Mouse (Mus musculus) cortical plate, adult 2 months (tissue): ENCODE measurements around the gene Spata5. TPM values are rescaled to one million over a fixed set of nuclear protein-coding genes. Genes with fewer than 3 reads are reported as not detected.
"Not testable (repeated sequence)": the region's sequence is repeated elsewhere in the genome, so short reads cannot be mapped to it uniquely, and the experiment has no call there.

ENCODE experiments used
- H3K27ac ChIP-seq: fragments of 200-500 bp; 2 replicates; pipeline ENCODE4 v1.5.1; 2012; ENCODE audit warnings: low read length, control low read depth, inconsistent platforms; ENCODE audit not compliant: insufficient read depth
- H3K4me1 ChIP-seq: fragments of 200-500 bp; 2 replicates; pipeline ENCODE4 v1.6.1; 2011; ENCODE audit warnings: low read length; ENCODE audit not compliant: control insufficient read depth, insufficient read depth
- H3K4me3 ChIP-seq: fragments of 200-500 bp; 2 replicates; pipeline ENCODE4 v1.5.1; 2011; ENCODE audit warnings: mild to moderate bottlenecking, low read length, control low read depth; ENCODE audit not compliant: insufficient read depth
- CTCF ChIP-seq: fragments of 200-500 bp; IDR thresholded peaks from 2 replicates; pipeline ENCODE4 v1.5.1; 2011; ENCODE audit warnings: mild to moderate bottlenecking, control low read depth, low read length; ENCODE audit not compliant: insufficient read depth; ENCODE audit errors: extremely low read depth
- POLR2A ChIP-seq: fragments of 200-500 bp; IDR thresholded peaks from 2 replicates; pipeline ENCODE4 v1.6.1; 2011; ENCODE audit warnings: mild to moderate bottlenecking, low read length, control low read depth; ENCODE audit not compliant: insufficient read depth; ENCODE audit errors: extremely low read depth
- polyA plus RNA-seq: library from polyadenylated mRNA; depleted of rRNA; stranded (reverse); fragments of >200 nt; gene quantifications from 2 replicates; pipeline ENCODE4 v1.2.3, GENCODE M21; 2012

Spata5 gene
- polyA plus RNA-seq, 1 experiment = 6.4 TPM

GRCm38 (mm10) chr3:37490025-37490424, 70.3 kb downstream of the Spata5 start:
- Histone ChIP-seq H3K4me1 (no peaks in the 10 kb centered on the region), H3K27ac (no peak overlapping the region), H3K4me3 (no peak overlapping the region)
- TF ChIP-seq CTCF (no peak), POLR2A (no peak)

GRCm38 (mm10) chr3:37500939-37501338, 81.2 kb downstream of the Spata5 start:
- no peak overlapping the region for H3K27ac ChIP-seq
- TF ChIP-seq POLR2A (no peak), CTCF (no peak)
- H3K4me3 ChIP-seq = no peak overlapping the region
- H3K4me1 ChIP-seq = no peaks in the 10 kb centered on the region

GRCm38 (mm10) chr3:37502552-37502951, 82.9 kb downstream of the Spata5 start:
- no peaks in the 10 kb centered on the region for H3K4me1 ChIP-seq
- H3K27ac ChIP-seq = no peak overlapping the region
- no peak overlapping the region for H3K4me3 ChIP-seq
- TF ChIP-seq CTCF = no peak
- TF ChIP-seq POLR2A = no peak

- Histone ChIP-seq H3K4me1 (no peaks in the 10 kb centered on the region), H3K27ac (no peak overlapping the region), H3K4me3 (no peak overlapping the region)
- TF ChIP-seq POLR2A = no peak
- no peak for TF ChIP-seq CTCF
These were observed 84.2 kb downstream of the Spata5 start for GRCm38 (mm10) chr3:37503846-37504245.

GRCm38 (mm10) chr3:37510055-37511032, 90.6 kb downstream of the Spata5 start:
- Histone ChIP-seq H3K4me1 (no peaks in the 10 kb centered on the region), H3K27ac (no peak overlapping the region), H3K4me3 (no peak overlapping the region)
- TF ChIP-seq CTCF = no peak
- TF ChIP-seq POLR2A = no peak

GRCm38 (mm10) chr3:37515485-37515884, 95.8 kb downstream of the Spata5 start:
- no peaks in the 10 kb centered on the region for H3K4me1 ChIP-seq
- H3K4me3 ChIP-seq = no peak overlapping the region
- TF ChIP-seq POLR2A = no peak
- TF ChIP-seq CTCF = peak; percentile 38; the same call in 1 of the 2 replicates
- H3K27ac ChIP-seq = no peak overlapping the region

- TF ChIP-seq POLR2A (no peak), CTCF (no peak)
- Histone ChIP-seq H3K4me1 (no peaks in the 10 kb centered on the region), H3K27ac (no peak overlapping the region), H3K4me3 (no peak overlapping the region)
These were observed 96.7 kb downstream of the Spata5 start for GRCm38 (mm10) chr3:37516379-37516778.

GRCm38 (mm10) chr3:37518611-37519010, 98.9 kb downstream of the Spata5 start:
- Histone ChIP-seq H3K4me1 (no peaks in the 10 kb centered on the region), H3K4me3 (no peak overlapping the region), H3K27ac (no peak overlapping the region)
- TF ChIP-seq POLR2A (no peak), CTCF (no peak)

- no peak overlapping the region for H3K4me3 ChIP-seq
- H3K27ac ChIP-seq = no peak overlapping the region
- H3K4me1 ChIP-seq = no peaks in the 10 kb centered on the region
- TF ChIP-seq POLR2A = no peak
These were observed 100.8 kb downstream of the Spata5 start for GRCm38 (mm10) chr3:37520334-37521023.

GRCm38 (mm10) chr3:37532079-37532478, 112.4 kb downstream of the Spata5 start:
- H3K27ac ChIP-seq = no peak overlapping the region
- TF ChIP-seq POLR2A = no peak
- no peak for TF ChIP-seq CTCF
- no peak overlapping the region for H3K4me3 ChIP-seq
- H3K4me1 ChIP-seq = no peaks in the 10 kb centered on the region

- not testable (repeated sequence) for H3K4me1 ChIP-seq, H3K27ac ChIP-seq, H3K4me3 ChIP-seq
These were observed 121.0 kb downstream of the Spata5 start for GRCm38 (mm10) chr3:37540701-37541100.
